Mouse (Mus musculus) heart, adult 9 months (tissue): ENCODE results near the gene Gm38394.

Experiments used
- DNase-seq, 2 experiments: peaks; one replicate each; pipeline ENCODE4 v3.0.0; 2022; ENCODE audit warnings: low spot score in 2 of 2

The Gm38394 gene

DNA sequence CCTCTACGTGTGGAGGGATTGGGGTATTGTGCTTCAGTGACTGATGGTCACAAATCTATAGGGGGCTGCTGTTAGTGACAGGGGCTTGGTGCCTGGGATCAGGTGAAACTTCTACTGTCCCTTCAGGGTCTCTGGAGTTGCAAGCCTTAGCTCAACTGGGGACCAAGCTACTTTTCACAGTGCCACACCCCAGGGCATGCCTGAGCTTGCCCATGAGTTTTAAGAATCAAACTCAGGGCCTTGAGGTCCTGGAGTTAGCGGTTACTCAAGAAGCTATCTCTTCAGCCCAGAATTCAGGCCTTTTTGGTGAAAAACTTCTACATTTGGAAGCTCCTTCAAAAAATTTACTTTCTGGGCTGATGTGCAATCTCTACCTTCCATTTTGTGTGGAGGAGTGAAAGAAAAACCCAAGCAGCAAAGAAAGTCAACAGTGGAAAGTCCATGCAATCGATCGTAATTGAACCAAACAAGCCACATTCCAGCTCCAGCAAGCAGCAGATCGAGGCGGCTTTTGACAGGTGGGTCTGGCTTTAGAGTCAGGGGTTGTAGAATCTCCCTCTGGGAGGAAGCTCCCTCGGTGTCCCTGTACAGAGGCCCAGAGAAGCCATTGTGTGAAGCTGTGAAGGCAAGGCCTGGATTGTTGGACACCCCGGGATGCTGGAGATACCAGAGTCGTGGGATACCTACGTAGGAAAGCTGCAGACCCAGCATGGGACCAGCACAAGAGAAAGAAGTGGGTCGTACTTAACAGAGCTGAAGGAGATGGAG is 3.3 kb upstream of the Gm38394 start:
- no peak for DNase-seq

DNA sequence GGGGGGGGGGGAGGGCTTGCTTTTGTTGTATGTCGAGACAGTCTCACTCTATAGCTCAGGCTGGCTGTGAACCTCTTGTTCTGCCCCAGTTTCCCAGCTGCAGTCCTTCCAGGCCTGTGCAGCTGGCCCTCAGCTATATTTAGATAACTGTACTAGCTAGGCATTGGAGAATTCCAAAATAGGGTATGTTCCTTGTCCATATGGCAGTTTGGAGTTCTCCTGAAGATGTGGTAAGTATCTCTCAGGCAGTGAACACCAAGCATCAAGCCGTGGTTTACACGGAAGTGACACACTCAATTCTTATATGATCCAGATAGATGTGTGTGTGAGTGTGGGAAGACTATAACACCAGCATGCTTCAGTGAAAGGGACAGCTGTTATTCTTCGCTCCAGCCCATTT is 2.3 kb upstream of the Gm38394 start:
- DNase-seq = no peak

DNA sequence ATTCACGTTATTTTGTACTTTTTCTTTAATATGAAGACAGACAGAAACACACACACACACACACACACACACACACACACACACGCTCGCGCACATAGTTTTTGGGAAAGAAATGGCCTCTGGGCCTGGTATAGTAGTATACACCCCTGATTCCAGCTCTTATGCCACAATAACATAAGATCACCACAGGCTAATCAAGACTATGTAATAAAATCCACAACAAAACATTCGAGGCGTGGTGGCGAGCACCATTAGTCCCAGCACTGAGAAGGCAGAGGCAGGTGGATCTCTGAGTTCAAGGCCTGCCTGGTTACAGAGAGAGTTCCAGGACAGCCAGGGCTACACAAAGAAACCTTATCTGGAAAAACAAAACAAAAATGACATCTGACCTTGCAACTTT is 1.8 kb upstream of the Gm38394 start:
- no peak for DNase-seq

DNA sequence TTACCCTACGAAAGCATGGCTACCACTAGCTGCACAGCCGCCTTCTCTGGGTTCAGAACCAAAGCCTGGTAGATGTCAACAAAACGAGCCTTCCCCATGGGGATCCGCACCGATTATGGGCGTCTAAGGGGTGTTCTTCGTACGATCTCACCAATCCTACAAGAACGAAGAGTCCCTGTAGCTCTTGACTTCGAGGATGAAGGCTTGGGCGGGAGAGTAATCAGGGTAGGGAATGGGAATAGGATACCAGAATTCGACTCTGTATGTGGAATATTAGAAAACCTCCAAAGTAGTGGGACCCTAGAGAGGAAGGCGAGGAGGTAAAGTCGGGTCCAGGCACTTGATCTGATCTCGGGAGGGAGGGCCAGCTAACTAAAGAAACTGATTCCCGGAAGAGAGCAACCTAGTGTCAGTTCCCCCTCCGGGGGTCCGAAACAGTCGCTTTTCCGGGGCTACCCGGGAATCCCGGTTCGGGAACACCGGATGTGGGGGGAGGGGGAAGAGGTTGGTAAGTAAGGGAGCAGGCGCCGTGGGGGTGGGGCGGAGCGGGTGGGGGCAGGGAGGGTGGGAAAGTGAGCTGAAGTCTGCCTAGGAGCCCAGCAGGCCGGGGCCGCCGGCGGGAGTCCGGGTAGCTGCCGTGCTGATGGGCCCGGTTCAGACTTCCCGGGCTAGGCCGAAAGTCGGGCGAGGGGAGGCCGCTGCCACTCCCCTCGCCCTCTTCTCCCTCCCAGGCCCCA is 484 bp downstream of the Gm38394 start, which contains the start of gene Zbed6:
Gene Zbed6 (minus strand): TSS at position 420 of the 737 bp plus-strand sequence.
- DNase-seq = peak; percentile 71 to 76

DNA sequence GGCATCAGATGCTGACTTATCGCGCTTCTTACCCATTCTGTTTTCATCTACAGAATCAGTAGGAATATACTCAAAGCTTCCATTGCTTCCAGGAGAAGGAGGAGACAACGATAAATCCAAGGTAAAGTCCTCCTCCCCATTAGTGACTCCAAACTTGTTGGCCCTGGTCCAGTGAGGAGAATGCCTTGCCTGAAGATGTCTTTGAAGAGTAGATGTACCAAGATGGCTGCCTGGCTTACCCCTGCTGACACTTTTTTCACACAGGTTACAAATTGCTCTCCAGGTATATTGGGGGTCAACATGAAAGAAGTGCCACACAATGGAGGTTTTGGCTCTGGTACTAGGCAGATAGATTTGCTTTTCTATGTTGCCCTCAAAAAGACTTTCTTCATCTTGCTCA is 2.2 kb downstream of the Gm38394 start:
- DNase-seq = no peak

DNA sequence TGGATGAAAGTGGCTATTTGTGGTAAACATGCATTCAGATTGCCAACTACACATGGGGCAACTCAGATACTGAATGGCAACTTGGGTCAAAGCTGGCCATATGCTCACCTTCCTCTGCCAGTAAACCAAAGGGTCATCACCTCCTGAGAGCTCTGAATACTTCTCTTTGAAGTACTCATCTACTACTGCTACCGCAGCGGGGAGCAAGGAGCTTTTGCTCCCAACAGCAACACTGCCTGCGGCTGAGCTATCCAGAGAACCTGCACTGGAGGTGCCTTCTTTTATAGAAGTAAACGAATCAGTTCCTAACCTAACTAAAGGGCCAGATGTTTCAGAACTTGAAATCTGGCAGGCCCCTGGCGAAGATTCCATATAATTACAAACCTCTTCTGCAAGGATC is 4.3 kb downstream of the Gm38394 start:
- no peak for DNase-seq

DNA sequence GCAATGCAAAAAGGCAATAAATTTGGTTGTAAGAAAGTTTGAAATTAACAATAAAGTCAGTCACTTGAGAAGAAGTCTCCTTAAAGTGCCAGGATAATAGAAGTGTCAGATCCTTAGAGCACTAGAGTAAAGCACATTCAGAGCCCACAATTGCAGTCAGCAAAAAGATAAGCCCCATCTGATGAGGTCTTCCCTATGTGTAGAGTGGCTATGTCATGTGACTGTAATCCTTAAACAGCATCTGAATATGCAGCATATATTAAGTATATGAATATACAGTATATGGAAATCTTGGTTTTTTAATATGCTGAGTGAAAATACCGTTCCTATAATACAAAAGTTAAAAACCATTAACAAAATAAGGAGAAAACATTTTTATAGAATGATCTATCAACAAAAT is 8.1 kb downstream of the Gm38394 start:
- DNase-seq = no peak

DNA sequence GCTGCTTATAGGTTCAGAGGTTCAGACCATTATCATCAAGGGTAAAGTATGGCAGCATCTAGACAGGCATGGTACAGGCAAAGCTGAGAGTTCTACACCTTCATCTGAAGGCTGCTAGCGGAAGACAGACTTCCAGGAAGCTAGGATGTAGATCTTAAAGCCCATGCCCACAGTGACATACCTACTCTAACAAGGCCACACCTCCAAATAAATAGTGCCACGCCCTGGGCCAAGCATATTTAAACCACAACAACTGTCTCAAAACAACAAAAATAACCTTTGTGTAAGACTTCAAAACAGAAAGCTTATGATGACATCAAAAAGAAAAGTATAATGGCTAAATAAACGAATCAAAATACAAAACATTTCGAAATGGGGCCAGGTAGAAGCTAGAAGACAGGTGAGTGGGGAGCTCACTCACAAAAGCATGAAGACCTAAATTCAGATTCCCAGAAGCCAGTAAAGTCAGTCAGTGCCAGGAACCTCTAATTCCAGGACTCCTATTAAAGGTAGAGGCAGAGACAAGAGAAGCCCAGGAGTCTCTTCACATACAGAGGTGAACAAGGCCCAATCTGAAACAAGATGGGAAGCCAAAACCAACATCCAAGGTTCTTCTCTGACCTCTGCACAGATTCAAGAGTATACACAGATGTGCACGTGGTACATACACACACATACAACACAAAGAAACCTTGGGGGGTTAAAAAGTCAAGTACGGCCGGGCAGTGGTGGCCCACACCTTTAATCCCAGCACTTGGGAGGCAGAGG is 10.6 kb downstream of the Gm38394 start:
- no peak for DNase-seq

DNA sequence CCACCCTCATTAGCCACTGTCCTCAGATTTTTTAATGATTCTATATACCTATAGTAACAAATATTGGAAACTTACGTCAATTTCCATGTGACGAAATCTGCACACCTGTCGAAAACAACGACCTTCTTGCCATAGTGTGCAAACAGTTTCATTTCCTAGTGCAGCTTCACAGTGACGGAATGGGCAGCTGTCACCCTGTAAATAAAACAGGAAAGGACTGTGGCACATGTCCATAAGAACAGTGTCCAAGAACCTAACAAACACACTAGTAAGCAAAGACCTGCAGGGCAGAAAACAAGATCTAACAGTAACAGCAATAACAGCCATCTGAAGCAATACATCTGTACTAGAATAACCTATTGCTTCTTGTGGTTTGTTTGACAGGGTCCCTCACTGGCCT is 15.5 kb downstream of the Gm38394 start:
- DNase-seq = no peak

DNA sequence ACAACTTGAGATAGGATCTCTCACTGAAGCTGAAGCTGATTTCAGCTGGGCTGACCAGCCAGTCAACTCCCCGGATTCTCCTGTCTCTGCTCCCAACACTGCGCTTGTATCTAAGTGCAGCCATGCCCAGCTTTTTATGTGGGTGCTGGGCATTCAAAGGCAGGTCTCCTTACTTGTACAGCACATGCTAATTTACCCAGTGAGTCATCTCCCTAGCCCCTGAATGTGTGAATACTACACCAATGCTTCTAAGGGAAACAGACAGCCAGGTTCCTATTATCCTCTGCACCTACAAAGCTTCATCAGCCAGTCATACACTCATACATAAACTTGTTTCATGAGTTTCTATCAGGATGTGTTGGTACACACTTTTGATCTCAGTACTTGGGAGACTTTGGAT is 20.0 kb downstream of the Gm38394 start:
- DNase-seq = no peak

DNA sequence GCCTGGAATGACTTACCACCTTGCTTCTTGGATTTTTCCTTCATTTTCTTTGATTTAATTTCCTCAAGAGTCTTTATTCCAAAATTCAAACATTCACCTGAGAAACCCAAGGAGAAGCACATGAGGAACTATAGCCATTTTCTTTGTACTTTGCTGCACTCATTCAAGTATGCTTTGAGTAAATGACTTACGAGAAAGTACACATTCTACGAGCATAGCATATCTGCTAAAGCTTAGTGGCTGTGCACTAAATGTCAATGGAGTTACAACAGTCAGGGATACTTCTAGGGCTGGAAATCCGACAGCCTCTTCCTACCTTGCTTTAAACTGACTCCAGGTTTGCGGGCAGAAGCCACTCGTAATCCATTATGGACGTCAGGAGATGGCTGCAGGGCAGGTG is 22.6 kb downstream of the Gm38394 start:
- no peak for DNase-seq

DNA sequence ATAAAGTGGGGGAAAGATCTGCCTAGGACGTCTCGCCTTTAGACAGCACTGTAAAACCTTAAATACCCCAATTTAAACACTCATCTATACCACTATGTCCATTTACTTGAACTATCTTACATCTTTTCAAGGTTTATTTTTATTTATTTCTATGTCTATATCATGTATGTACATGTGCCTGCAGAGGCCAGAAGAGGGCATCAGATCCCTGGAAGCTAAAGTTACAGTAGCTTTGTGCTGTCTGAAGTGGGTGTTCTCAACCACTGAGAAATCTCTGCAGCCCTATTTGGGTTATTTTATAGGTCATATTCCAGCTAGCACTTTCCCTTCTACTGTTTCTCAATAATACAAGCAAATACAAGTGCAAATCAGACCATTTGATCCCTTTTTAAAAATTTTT is 28.9 kb downstream of the Gm38394 start:
- no peak for DNase-seq

DNA sequence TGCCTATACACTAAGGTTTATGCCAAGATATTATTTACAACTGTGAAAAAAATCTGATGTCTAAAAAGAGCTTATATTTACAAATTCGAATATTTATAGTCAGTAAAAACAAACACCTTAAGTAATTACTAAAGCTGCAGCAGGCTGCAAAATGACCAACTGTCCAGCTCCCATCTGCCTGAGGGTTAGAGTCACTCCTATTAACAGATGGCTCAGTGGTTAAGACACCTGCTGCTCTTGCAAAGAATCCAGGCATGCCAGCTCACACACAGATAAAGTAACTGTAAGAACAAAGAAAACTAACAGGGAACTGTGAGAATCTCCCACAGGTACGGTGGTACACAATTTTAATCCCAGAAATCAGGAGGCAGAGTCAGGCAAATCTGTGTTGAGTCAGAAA is 36.1 kb downstream of the Gm38394 start:
- DNase-seq = no peak

DNA sequence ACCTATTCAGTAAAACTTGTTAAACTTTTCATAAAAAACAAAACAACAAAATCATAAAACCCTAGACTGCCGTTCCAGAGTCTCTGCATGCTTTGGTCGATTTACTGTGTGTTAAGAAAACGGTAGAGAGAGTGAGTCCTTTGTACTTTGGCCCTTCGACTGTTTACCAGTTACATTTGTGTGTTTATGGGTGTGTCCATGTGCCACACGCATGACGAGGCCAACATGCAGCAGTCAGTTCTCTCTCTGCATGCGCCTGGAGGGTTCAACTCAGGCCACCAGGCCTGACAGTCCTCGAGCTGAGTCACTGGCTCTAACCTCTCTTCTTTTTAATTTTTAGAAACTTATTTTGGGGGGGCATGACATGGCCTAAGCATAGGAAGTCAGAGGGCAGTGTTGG is 42.8 kb downstream of the Gm38394 start:
- DNase-seq = no peak

DNA sequence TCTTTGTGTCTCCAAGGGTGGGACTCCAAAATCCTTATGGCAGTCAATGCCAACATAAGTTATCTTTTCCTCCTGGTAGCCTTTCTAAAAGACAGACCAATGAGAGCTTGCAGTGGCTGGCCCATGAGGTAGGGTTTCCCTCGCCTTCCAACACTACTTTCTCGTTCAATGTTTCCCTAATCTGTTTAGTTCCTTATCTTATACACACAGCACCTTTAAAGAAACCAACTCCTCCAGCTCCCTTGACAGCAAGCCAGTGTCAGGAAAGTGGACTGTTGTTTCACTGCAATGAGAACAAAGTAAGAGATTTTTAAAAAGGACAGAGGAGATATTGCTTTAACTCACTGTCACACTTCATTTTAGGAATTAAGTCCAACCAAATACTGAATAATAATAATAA is 43.2 kb downstream of the Gm38394 start:
- no peak for DNase-seq

DNA sequence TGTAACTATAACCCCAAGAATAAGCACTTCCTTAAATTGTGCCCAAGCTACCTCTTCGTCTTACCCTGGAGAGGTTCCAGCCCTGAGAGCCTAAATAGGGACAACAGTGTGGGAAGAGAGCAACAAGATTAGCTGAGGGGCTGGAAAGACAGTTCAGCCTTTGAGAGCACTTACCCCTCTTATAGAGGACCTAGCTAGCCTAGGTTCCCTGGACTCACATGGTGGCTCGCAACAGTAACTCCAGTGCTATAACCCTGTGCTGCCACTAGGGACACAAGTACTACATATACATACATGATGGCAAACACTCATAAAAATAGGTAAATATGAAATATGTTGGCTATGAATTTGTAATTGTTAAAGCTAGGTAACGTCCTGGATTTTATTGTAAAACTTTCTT is 47.3 kb downstream of the Gm38394 start:
- no peak for DNase-seq

DNA sequence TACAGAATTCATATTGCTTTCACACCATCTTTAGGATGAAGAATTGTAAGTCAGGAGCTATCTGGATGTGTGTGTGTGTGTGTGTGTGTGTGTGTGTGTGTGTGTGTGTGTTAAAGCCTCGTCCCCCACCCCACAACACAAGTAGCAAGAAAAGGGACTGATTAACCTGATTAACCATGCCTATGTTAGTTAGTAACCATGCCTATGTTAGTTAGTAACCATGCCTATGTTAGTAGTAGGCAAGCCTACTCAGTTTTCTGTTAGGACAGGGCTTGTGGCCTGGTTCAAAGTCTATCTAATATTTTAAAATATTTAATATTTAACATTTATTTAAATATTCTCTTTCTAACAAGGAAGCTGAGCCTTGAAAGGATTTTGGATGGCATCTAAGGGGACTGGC is 49.7 kb downstream of the Gm38394 start:
- DNase-seq = no peak

DNA sequence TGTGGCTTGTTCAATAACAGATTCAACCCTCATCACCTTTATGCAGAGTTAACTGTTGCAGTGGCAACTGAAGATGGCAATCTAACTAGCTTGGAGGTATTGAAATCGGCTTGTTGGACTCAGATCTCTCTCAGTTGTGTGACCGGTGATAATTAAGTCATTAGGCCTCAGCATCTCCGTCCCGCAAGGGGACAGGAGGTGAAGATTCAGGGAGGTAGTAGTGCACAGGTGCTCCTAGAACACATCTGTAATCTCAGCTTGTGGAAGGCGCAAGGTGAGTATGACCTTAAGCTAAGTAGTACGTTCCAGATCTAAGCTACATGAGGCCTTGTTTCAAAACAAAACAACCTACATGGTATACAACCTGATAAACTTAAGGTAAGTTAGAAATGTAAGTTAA is 50.5 kb downstream of the Gm38394 start:
- no peak for DNase-seq

DNA sequence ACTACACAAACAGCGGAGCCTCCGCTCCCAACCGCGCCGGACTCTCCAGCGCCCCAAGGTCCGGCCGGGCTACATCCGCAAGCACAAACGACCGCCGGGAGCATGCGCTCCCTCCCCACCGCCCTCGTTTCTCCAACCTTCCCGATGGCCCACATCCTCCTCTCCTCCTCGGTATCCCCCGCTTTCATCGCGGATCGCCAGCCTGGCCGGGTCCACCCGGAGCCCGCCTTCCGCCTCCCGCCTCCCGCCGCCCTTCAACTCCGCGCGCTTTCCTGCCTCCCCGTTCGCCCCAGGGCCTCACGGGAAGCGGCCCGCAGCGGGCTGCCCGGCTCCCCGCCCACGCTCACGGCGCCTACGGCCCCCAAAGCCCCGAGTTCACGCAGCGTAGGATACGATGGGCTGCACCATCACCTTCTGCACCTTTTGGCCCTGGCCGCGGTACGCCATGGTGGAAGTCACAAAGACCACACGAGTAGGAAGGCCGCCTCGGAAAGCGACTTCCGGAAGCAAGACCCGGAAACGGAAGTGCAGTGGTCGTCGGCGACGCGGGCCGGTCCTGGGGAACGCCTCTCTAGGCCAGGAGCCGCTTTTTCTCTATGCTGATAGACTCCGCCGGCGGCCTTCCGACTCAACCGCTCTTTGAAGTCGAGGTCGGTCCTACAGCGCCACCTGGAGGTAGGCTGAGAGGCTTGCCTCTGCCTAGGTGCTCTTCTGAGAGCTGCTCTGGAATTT is 51.2 kb downstream of the Gm38394 start, which contains the start of gene Snrpe:
Gene Snrpe (minus strand): TSS at position 521 of the 732 bp plus-strand sequence.
- DNase-seq = peak; percentile 90 to 94

DNA sequence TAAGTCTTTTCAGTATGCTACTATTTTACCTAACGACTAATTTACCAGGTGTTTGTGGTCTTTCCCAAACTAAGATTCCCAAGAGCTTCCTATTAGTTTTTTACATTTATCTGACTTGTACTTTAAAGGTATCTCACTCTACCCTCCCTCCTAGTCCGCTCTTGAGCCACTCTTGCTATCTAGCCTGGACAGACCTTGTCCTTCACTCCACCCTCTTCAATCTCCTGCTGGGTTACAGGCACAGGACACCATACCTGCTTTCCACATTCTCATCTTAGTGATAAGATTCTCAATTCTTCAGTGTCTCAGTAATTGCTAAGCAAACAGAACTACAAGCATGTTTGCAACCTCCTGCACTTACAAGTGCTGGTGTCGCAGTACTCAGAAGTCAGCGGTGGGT is 57.9 kb downstream of the Gm38394 start:
- DNase-seq = no peak

DNA sequence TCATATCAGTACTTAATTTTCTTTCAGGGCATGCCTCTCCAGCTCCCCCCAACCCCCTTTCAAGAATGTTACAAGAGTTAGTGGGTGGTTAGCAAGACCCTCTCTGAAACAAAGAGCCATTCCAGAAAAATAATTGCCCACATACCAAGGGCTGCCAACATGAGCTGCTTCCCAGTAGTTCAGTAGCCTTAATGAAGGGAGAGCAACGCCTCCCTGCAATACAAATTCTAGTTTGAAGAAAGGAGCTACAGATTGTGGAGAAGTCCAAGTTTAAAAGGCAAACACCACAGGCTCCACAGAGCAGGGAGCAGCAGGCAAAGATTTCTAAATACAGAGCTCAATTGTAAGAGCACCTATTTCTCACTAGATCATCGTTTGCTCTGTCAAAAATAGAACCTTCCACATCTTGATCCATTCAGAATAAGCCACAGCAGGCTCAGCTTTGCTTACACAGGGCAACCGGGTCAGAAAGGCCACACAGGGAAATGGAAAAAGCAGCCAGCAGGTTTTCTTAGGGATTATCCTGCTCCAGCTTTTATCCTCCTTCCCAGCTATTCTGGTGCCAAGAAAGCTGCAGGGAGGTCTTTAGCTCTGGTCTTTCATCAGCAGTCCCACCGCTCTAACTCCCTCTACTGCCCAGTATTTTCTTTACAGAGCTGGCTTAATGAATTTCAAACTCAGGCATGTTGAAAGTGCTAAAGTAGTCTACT is 64.7 kb downstream of the Gm38394 start:
- DNase-seq = no peak
